Mouse (Mus musculus) forebrain, embryonic 13.5 days (tissue): ENCODE data around the gene Esam. TPM values are rescaled to one million over a fixed set of nuclear protein-coding genes. Genes with fewer than 3 reads are reported as not detected.

Source experiments
- ATAC-seq: fragments of 200-750 bp; cut with Nextera tagmentation; 2 replicates; pipeline ENCODE4 v1.8.0; 2017
- H3K27ac ChIP-seq: fragments of 300-500 bp; sonication (generic); 2 replicates; pipeline ENCODE4 v1.5.1; 2015; ENCODE audit warnings: inconsistent platforms, mild to moderate bottlenecking, moderate library complexity
- H3K27me3 ChIP-seq: fragments of 300-500 bp; sonication (generic); 2 replicates; pipeline ENCODE4 v1.6.1; 2015; ENCODE audit warnings: mild to moderate bottlenecking, inconsistent platforms
- H3K36me3 ChIP-seq: fragments of 300-500 bp; sonication (generic); 2 replicates; pipeline ENCODE4 v1.6.1; 2015; ENCODE audit warnings: mild to moderate bottlenecking, inconsistent platforms; ENCODE audit not compliant: poor library complexity, severe bottlenecking
- H3K4me1 ChIP-seq: fragments of 300-500 bp; sonication (generic); 2 replicates; pipeline ENCODE4 v1.6.1; 2015; ENCODE audit warnings: inconsistent platforms
- H3K4me2 ChIP-seq: fragments of 300-500 bp; sonication (generic); 2 replicates; pipeline ENCODE4 v1.6.1; 2015; ENCODE audit warnings: inconsistent platforms, mild to moderate bottlenecking, moderate library complexity
- H3K4me3 ChIP-seq: fragments of 300-500 bp; sonication (generic); 2 replicates; pipeline ENCODE4 v1.5.1; 2015; ENCODE audit warnings: mild to moderate bottlenecking, inconsistent platforms
- H3K9ac ChIP-seq: fragments of 300-500 bp; sonication (generic); 2 replicates; pipeline ENCODE4 v1.6.1; 2015; ENCODE audit warnings: mild to moderate bottlenecking, inconsistent platforms
- H3K9me3 ChIP-seq: fragments of 300-500 bp; sonication (generic); replicated peaks from 2 replicates; pipeline ENCODE4 v1.6.1; 2016; ENCODE audit warnings: inconsistent platforms
- WGBS: fragments of 180-500 bp; shearing (Covaris S2); methylation state at CpG from one replicate; pipeline ENCODE4 v1.1.7; 2015; 5-methylcytosine and 5-hydroxymethylcytosine counted together
- polyA plus RNA-seq: library from polyadenylated mRNA; unstranded; fragments of >200 nt; fragmentation: Nextera tagmentation; extraction: Ambion mirVana; gene quantifications from 2 replicates; pipeline ENCODE4 v1.2.1, GENCODE M21; 2015

Gene Esam
- polyA plus RNA-seq, 1 experiment from 2014 or later: 31.5 TPM

- WGBS: 78% methylated on average over 5 of the region's 5 CpGs
- no peaks in the 10 kb centered on the region for H3K9me3 ChIP-seq
- H3K4me2 ChIP-seq: no peak overlapping the region
- no peaks in the 10 kb centered on the region for H3K36me3 ChIP-seq
- H3K27ac ChIP-seq: no peak overlapping the region
- no peaks in the 10 kb centered on the region for H3K4me1 ChIP-seq
- H3K27me3 ChIP-seq: peaks cover 4% of the 10 kb centered on the region; the same call in 1 of the 2 replicates
- H3K4me3 ChIP-seq: no peak overlapping the region
- H3K9ac ChIP-seq: no peak overlapping the region
- no peak for ATAC-seq
Observed at GRCm38 (mm10) chr9:37537658-37538250, 9.9 kb downstream of the Esam start.

DNA sequence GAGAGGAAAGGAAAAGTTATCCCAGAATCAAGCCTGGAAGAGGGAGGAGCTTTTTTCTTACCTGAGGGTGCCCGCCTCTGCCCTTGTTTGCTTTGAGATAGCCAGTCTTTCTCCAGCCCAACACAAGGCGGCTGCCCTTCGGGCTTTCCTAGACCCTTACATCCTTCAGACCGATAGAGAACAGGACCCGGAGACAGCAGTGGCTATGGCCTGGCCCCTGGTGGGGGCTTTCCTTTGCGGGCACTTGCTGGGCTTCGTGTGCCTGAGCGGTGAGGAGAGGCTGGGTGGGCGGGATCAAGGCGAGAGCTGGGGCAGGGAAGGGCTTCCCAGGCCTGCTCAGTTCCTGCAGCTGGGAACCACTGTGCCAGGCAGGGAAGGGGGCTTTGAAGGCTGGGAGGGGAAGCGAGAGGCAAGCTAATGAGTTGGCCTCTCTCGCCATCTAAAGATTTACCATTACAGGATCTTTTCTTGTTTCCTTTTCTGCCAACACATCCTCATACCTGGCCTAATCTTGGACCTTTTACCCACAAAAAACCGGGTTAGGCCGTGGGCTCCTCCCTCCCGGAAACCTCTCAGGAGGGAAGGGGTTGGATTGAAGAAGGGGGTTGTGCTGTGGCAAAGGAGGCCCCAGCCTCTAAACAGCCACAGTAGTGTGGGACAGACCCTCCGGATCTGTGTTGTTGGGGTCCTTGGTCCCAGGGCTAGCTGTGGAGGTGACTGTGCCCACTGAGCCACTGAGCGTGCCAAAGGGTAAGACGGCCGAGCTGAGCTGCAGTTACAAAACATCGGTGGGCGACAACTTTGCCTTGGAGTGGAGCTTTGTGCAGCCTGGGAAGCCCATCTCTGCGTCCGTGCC, 11.5 kb downstream of the Esam start, which contains the start of gene Vsig2:
Gene Vsig2 (plus strand): TSS at position 86 of the 856 bp plus-strand sequence.
- H3K4me3 ChIP-seq: no peak within 1 kb of the TSS
- peaks cover 4% of the 10 kb centered on the region; the same call in 1 of the 2 replicates for H3K4me1 ChIP-seq
- H3K9ac ChIP-seq: no peak within 1 kb of the TSS
- WGBS: 50% methylated on average over 23 of the region's 23 CpGs
- no peak within 1 kb of the TSS for H3K27ac ChIP-seq
- no peak for ATAC-seq
- peaks cover 8% of the 10 kb centered on the region; the same call in 1 of the 2 replicates for H3K27me3 ChIP-seq
- H3K36me3 ChIP-seq: no peaks in the 10 kb centered on the region
- no peak within 1 kb of the TSS for H3K4me2 ChIP-seq
- no peaks in the 10 kb centered on the region for H3K9me3 ChIP-seq

DNA sequence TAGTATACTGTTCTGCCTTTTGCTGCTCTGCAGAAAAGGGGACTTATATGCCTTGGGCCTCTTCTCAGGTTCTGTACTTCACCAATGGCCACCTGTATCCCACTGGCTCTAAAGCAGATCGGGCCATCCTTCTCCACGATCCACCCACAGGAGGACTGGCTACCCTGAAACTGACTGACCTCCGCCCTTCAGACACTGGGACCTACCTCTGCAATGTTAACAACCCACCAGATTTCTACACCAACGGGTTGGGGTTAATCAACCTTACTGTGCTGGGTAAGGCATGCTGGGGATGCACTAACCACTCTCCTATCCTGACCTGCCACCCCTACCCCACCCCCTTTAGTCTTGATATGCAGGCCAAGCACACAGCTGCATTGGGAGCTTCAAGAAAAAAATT, 12.3 kb downstream of the Esam start:
- no peak for ATAC-seq
- WGBS: 93% methylated on average over 4 of the region's 4 CpGs
- H3K4me1 ChIP-seq: peaks cover 10% of the 10 kb centered on the region
- no peaks in the 10 kb centered on the region for H3K36me3 ChIP-seq
- no peak overlapping the region for H3K27ac ChIP-seq
- H3K4me3 ChIP-seq: no peak overlapping the region
- H3K9me3 ChIP-seq: no peaks in the 10 kb centered on the region
- H3K27me3 ChIP-seq: peaks cover 14% of the 10 kb centered on the region
- no peak overlapping the region for H3K4me2 ChIP-seq
- no peak overlapping the region for H3K9ac ChIP-seq

GRCm38 (mm10) chr9:37540701-37541575, 13.1 kb downstream of the Esam start:
- 85% methylated on average over 6 of the region's 6 CpGs for WGBS
- H3K27ac ChIP-seq: no peak overlapping the region
- H3K9me3 ChIP-seq: no peaks in the 10 kb centered on the region
- ATAC-seq: no peak
- H3K36me3 ChIP-seq: no peaks in the 10 kb centered on the region
- H3K27me3 ChIP-seq: peaks cover 21% of the 10 kb centered on the region
- no peak overlapping the region for H3K9ac ChIP-seq
- H3K4me3 ChIP-seq: no peak overlapping the region
- H3K4me2 ChIP-seq: no peak overlapping the region
- H3K4me1 ChIP-seq: peaks cover 14% of the 10 kb centered on the region

DNA sequence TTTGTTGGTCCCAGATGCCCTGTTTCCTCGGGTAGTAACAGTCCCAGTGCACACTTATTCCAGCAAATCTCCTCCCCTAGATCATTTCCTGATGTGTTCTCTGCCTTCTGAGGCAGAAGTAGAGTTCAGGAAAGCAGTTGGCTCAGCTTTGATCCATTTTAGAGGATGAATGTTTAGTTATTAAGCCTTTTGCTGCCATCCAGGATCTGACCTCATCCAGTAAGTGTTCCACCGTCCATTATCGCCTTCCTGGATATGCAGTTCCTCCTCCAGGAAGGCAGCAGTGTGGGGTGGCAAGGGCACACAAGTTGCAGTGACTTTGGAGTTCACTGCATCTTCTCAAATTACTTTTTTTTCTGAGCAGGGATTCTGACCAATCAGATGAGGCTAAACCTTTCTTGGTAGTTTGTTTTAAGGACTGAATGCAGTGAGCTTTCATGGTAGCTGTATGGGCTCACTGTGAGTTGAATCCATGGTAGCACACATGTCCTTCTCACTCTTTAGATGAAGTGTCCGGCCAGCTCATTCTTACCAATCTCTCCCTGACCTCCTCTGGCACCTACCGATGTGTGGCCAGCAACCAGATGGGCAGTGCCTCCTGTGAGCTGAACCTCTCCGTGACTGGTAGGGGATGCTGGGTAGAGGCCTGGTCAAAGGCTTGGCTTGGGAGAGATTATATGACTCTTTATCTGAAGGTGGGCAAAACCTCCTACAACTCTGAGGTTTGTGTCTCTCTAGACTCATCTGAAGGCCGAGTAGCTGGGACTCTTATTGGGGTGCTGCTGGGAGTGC, 14.2 kb downstream of the Esam start:
- Histone ChIP-seq H3K4me2 (no peak overlapping the region), H3K27me3 (peaks cover 29% of the 10 kb centered on the region), H3K36me3 (no peaks in the 10 kb centered on the region), H3K27ac (no peak overlapping the region), H3K4me3 (no peak overlapping the region), H3K9me3 (no peaks in the 10 kb centered on the region), H3K4me1 (peaks cover 14% of the 10 kb centered on the region), H3K9ac (no peak overlapping the region)
- ATAC-seq: no peak
- 72% methylated on average over 7 of the region's 7 CpGs for WGBS

- Histone ChIP-seq H3K4me2 (peak overlapping the region; percentile 61), H3K9me3 (no peaks in the 10 kb centered on the region), H3K4me1 (peaks cover 14% of the 10 kb centered on the region), H3K27me3 (peaks cover 32% of the 10 kb centered on the region), H3K36me3 (no peaks in the 10 kb centered on the region), H3K4me3 (peak overlapping the region; percentile 33), H3K27ac (no peak overlapping the region), H3K9ac (no peak overlapping the region)
- ATAC-seq: no peak
- 34% methylated on average over 12 of the region's 12 CpGs for WGBS
Observed at GRCm38 (mm10) chr9:37543869-37544440, 16.1 kb downstream of the Esam start.

GRCm38 (mm10) chr9:37544447-37545165, 16.7 kb downstream of the Esam start:
- no peaks in the 10 kb centered on the region for H3K36me3 ChIP-seq
- peaks cover 14% of the 10 kb centered on the region for H3K4me1 ChIP-seq
- peaks cover 39% of the 10 kb centered on the region for H3K27me3 ChIP-seq
- no peaks in the 10 kb centered on the region for H3K9me3 ChIP-seq
- H3K9ac ChIP-seq: peak overlapping the region; percentile 34; the same call in 1 of the 2 replicates
- peak overlapping the region; percentile 61 for H3K4me2 ChIP-seq
- peak overlapping the region; percentile 33 for H3K4me3 ChIP-seq
- no peak overlapping the region for H3K27ac ChIP-seq
- WGBS: under 1% methylated on average over 29 of the region's 29 CpGs
- peak; percentile 74 for ATAC-seq

GRCm38 (mm10) chr9:37545166-37545610, 17.3 kb downstream of the Esam start:
- H3K4me2 ChIP-seq: peak overlapping the region; percentile 61
- peaks cover 14% of the 10 kb centered on the region for H3K4me1 ChIP-seq
- H3K27ac ChIP-seq: no peak overlapping the region
- WGBS: 6% methylated on average over 17 of the region's 17 CpGs
- peaks cover 45% of the 10 kb centered on the region for H3K27me3 ChIP-seq
- no peaks in the 10 kb centered on the region for H3K9me3 ChIP-seq
- H3K9ac ChIP-seq: no peak overlapping the region
- H3K4me3 ChIP-seq: peak overlapping the region; percentile 33
- H3K36me3 ChIP-seq: no peaks in the 10 kb centered on the region
- ATAC-seq: peak; percentile 66

GRCm38 (mm10) chr9:37545847-37546452, 18.1 kb downstream of the Esam start:
- H3K27ac ChIP-seq: no peak overlapping the region
- no peaks in the 10 kb centered on the region for H3K36me3 ChIP-seq
- H3K27me3 ChIP-seq: peaks cover 52% of the 10 kb centered on the region
- peaks cover 14% of the 10 kb centered on the region for H3K4me1 ChIP-seq
- no peak overlapping the region for H3K9ac ChIP-seq
- no peaks in the 10 kb centered on the region for H3K9me3 ChIP-seq
- 15% methylated on average over 27 of the region's 27 CpGs for WGBS
- H3K4me3 ChIP-seq: no peak overlapping the region
- peak overlapping the region; percentile 8; the same call in 1 of the 2 replicates for H3K4me2 ChIP-seq
- ATAC-seq: no peak

DNA sequence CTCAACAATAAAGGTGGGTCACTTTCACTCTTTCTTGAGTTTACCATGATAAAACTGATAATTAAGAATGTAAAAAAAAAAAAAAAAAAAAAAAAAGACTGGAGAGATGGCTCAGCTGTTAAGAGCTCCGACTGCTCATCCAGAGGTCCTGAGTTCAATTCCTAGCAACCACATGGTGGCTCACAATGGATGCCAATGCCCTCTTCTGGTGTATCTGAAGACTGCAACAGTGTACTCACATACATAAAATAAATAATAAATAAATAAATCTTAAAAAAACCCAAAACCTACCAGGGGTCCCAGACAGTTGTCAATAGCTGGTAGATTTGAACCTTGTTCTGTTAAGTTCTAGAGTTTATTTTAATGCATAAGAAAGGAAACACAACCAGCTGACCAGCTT, 19.0 kb downstream of the Esam start:
- no peak for ATAC-seq
- Histone ChIP-seq H3K27me3 (peaks cover 62% of the 10 kb centered on the region), H3K4me3 (no peak overlapping the region), H3K27ac (no peak overlapping the region), H3K4me2 (no peak overlapping the region), H3K4me1 (peaks cover 17% of the 10 kb centered on the region), H3K9ac (no peak overlapping the region), H3K9me3 (no peaks in the 10 kb centered on the region), H3K36me3 (no peaks in the 10 kb centered on the region)
- 76% methylated on average over 1 of the region's 1 CpGs for WGBS
